Mouse (Mus musculus): ENCODE data around the gene Folr1.

DNA sequence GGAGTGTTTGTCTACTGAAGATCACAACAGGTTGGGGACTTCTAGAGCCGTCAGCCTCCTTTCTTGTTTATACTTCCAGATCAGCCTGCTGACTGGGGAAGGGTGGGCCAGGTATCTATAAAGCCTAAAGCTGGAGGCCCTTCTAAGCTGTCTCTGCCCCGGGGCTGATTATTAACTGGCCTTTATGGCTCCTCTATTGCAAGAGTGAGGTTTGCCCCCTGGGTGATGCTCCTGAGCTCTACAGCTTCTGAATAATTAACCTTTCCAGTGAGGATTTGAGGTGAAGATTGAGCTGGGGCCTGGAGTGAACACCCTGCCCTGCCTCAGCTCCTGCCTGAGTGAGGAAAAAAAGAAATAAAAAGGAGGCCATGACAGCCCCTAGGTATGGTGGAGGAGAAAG is at the start of gene Folr1:
- TF ChIP-seq POLR2A (IDR thresholded peaks at IDR 0.05; ENCODE audit: low read depth, low read length): no peak
- no peak for TF ChIP-seq CTCF (IDR thresholded peaks at IDR 0.05; ENCODE audit: borderline replicate concordance, insufficient read depth, low read length)

Measured in embryonic fibroblast, embryonic 13.5 days (primary cell).